Mouse (Mus musculus): ENCODE data around the gene Rgl3. TPM values are rescaled to one million over a fixed set of nuclear protein-coding genes. Genes with fewer than 3 reads are reported as not detected.

The Rgl3 gene
- total RNA-seq, 2 experiments from 2014 or later: 1.0 to 1.3 TPM

GRCm38 (mm10) chr9:21987592-21988342 is 1.5 kb downstream of the Rgl3 start:
- DNase-seq: no peak
- intact Hi-C loops (cut with DNase I): no loop called here

GRCm38 (mm10) chr9:21983911-21984310 is 5.3 kb downstream of the Rgl3 start:
- intact Hi-C loops (cut with DNase I): no loop called here
- no peak for DNase-seq

- intact Hi-C loops (cut with DNase I): loop anchor here (5.0 kb wide), 1 partner anchor 164 kb away; no protein-coding TSS in a partner anchor
- DNase-seq: no peak
Measured at GRCm38 (mm10) chr9:21978398-21979128, 10.7 kb downstream of the Rgl3 start.

GRCm38 (mm10) chr9:21977972-21978371 is 11.3 kb downstream of the Rgl3 start:
- peak; percentile 33 to 52 for DNase-seq
- intact Hi-C loops (cut with DNase I): loop anchor here (5.0 kb wide), 1 partner anchor 164 kb away; no protein-coding TSS in a partner anchor

- no peak for DNase-seq
- intact Hi-C loops (cut with DNase I): loop anchor here (5.0 kb wide), 1 partner anchor 165 kb away; no protein-coding TSS in a partner anchor
Measured at GRCm38 (mm10) chr9:21977331-21977730, 11.9 kb downstream of the Rgl3 start.

GRCm38 (mm10) chr9:21976626-21977175 is 12.5 kb downstream of the Rgl3 start:
- no peak for DNase-seq
- intact Hi-C loops (cut with DNase I): loop anchor here (5.0 kb wide), 1 partner anchor 166 kb away; no protein-coding TSS in a partner anchor

- intact Hi-C loops (cut with DNase I): no loop called here
- no peak for DNase-seq
Measured at GRCm38 (mm10) chr9:21969304-21969703, 19.9 kb downstream of the Rgl3 start.

- no peak for DNase-seq
- intact Hi-C loops (cut with DNase I): no loop called here
Measured at GRCm38 (mm10) chr9:21968883-21969282, 20.4 kb downstream of the Rgl3 start.

GRCm38 (mm10) chr9:21963417-21963816 is 25.8 kb downstream of the Rgl3 start, which contains the start of gene Epor:
Epor (minus strand) TSS chr9:21963506.
- peak; percentile 72 to 73 for DNase-seq
- intact Hi-C loops (cut with DNase I): no loop called here

GRCm38 (mm10) chr9:21962416-21963059 is 26.7 kb downstream of the Rgl3 start:
- peak; percentile 71 for DNase-seq
- intact Hi-C loops (cut with DNase I): no loop called here

GRCm38 (mm10) chr9:21962010-21962409 is 27.2 kb downstream of the Rgl3 start:
- intact Hi-C loops (cut with DNase I): no loop called here
- DNase-seq: no peak

- no peak for DNase-seq
- intact Hi-C loops (cut with DNase I): no loop called here
Measured at GRCm38 (mm10) chr9:21961366-21961980, 27.8 kb downstream of the Rgl3 start.

- DNase-seq: no peak
- intact Hi-C loops (cut with DNase I): no loop called here
Measured at GRCm38 (mm10) chr9:21960558-21961208, 28.6 kb downstream of the Rgl3 start.

- intact Hi-C loops (cut with DNase I): no loop called here
- no peak for DNase-seq
Measured at GRCm38 (mm10) chr9:21960135-21960534, 29.1 kb downstream of the Rgl3 start.

GRCm38 (mm10) chr9:21959244-21959643 is 30.0 kb downstream of the Rgl3 start:
- intact Hi-C loops (cut with DNase I): no loop called here
- no peak for DNase-seq

- DNase-seq: no peak
- intact Hi-C loops (cut with DNase I): no loop called here
Measured at GRCm38 (mm10) chr9:21958372-21958771, 30.9 kb downstream of the Rgl3 start.

- DNase-seq: peak; percentile 96 to 98
- intact Hi-C loops (cut with DNase I): no loop called here
Measured at GRCm38 (mm10) chr9:21955570-21956281, 33.5 kb downstream of the Rgl3 start, which contains the start of gene Swsap1. Swsap1 (plus strand) TSS chr9:21955755.

GRCm38 (mm10) chr9:21955225-21955569 is 34.0 kb downstream of the Rgl3 start:
- intact Hi-C loops (cut with DNase I): no loop called here
- no peak for DNase-seq

GRCm38 (mm10) chr9:21954635-21955034 is 34.6 kb downstream of the Rgl3 start:
- DNase-seq: no peak
- intact Hi-C loops (cut with DNase I): no loop called here

Data from heart, postnatal 14 days (tissue).